Mouse (Mus musculus) layer of hippocampus, adult 11-12 months (tissue): ENCODE results near the gene Rgs2.

ENCODE experiments used
- DNase-seq: peaks from one replicate; pipeline ENCODE4 v3.0.0; 2022; ENCODE audit warnings: low spot score

Gene Rgs2

GRCm38 (mm10) chr1:143982765-143983312 lies 21.1 kb downstream of the Rgs2 start:
- DNase-seq: no peak

- no peak for DNase-seq
Measured at GRCm38 (mm10) chr1:143982085-143982764, 21.7 kb downstream of the Rgs2 start.

GRCm38 (mm10) chr1:143980811-143981210 lies 23.1 kb downstream of the Rgs2 start:
- DNase-seq: no peak

GRCm38 (mm10) chr1:143974637-143975036 lies 29.3 kb downstream of the Rgs2 start:
- DNase-seq: no peak

GRCm38 (mm10) chr1:143962301-143962700 lies 41.7 kb downstream of the Rgs2 start:
- DNase-seq: no peak

- DNase-seq: no peak
Measured at GRCm38 (mm10) chr1:143960340-143960739, 43.6 kb downstream of the Rgs2 start.

- DNase-seq: no peak
Measured at GRCm38 (mm10) chr1:143956090-143956489, 47.9 kb downstream of the Rgs2 start.

- DNase-seq: no peak
Measured at GRCm38 (mm10) chr1:143952841-143953240, 51.1 kb downstream of the Rgs2 start.
